ENCODE assay signal across 8 mouse cellular contexts in the genomic region with DNA sequence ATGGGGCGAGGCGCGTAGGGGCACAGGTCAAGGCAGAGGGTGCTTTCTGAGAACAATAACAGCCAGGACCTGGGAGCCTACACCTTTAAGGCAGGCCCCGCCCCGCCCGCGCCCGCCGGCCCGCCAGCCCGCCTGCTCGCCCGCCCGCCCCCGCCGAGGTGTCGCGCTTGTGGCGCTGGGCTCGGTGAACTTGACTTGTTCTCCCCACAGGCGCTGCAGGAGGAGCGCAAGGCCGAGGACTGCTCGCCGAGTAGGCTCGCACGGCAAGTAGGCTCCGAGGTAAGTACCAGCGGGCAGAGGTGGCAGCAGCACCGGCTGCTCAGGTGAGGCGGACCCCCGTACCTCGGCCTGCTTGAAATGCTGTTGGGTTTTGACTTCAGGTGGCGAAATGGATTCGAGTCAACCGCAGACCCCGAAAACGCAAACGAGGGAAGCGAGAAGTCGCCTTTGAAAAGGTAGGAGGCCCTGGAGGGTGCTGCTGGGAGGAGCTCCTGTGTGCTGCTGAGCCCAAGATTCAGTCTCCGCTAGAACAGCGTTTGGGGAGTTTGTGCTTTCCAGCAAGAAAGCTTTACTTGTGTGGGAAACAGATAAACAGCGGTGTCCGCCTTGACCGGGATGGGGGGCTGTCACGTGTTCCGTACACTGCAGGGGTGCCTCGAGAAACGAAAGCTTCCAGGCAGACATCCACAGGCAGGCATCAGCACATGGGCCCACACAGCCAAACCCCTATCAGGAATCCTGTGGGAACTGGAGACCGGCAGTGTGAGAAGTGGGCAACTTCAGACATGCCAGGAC.
A peak's percentile ranks its signal among the peaks of the same experiment; 100 is the strongest.
DNase-seq lines count a peak whose midpoint lies in the region; ATAC-seq and TF ChIP-seq lines count a peak whose summit lies in the region.

No protein-coding gene starts in this region.

- no peak for TF ChIP-seq CTCF in kidney, postnatal 0 days (IDR thresholded peaks at IDR 0.05; ENCODE audit: low read depth)

- under 1% methylated on average over 47 of the region's 51 CpGs for WGBS in embryonic facial prominence, embryonic 12.5 days
- under 1% methylated on average over 51 of the region's 51 CpGs for WGBS in heart, embryonic 13.5 days
- under 1% methylated on average over 51 of the region's 51 CpGs for WGBS in kidney, postnatal 0 days
- under 1% methylated on average over 47 of the region's 51 CpGs for WGBS in liver, embryonic 16.5 days (ENCODE audit: insufficient replicate concordance)
- under 1% methylated on average over 51 of the region's 51 CpGs for WGBS in neural tube, embryonic 12.5 days
- WGBS in stomach, embryonic 16.5 days = under 1% methylated on average over 49 of the region's 51 CpGs

- peak overlapping the region; percentile 81 for H3K4me3 ChIP-seq in embryonic facial prominence, embryonic 12.5 days
- peak overlapping the region; percentile 85 for H3K4me3 ChIP-seq in heart, embryonic 13.5 days
- peak overlapping the region; percentile 64 for H3K4me3 ChIP-seq in kidney, postnatal 0 days (replicated peaks; ENCODE audit: low read depth, low read length)
- H3K4me3 ChIP-seq in liver, embryonic 16.5 days (ENCODE audit: low read depth, low read length) = peak overlapping the region; percentile 80
- H3K4me3 ChIP-seq in neural tube, embryonic 12.5 days = peak overlapping the region; percentile 55
- peak overlapping the region; percentile 91 for H3K4me3 ChIP-seq in stomach, embryonic 16.5 days (replicated peaks; ENCODE audit: low read length)

- no peaks in the 10 kb centered on the region for H3K9me3 ChIP-seq in embryonic facial prominence, embryonic 12.5 days
- no peaks in the 10 kb centered on the region for H3K9me3 ChIP-seq in heart, embryonic 13.5 days
- no peaks in the 10 kb centered on the region for H3K9me3 ChIP-seq in kidney, postnatal 0 days (replicated peaks; ENCODE audit: low read length)
- no peaks in the 10 kb centered on the region for H3K9me3 ChIP-seq in liver, embryonic 16.5 days (replicated peaks; ENCODE audit: control insufficient read depth, low read length)
- H3K9me3 ChIP-seq in neural tube, embryonic 12.5 days = no peaks in the 10 kb centered on the region
- no peaks in the 10 kb centered on the region for H3K9me3 ChIP-seq in stomach, embryonic 16.5 days (replicated peaks; ENCODE audit: control insufficient read depth, low read length)

- peaks cover 55% of the 10 kb centered on the region for H3K4me1 ChIP-seq in embryonic facial prominence, embryonic 12.5 days
- peaks cover 65% of the 10 kb centered on the region for H3K4me1 ChIP-seq in heart, embryonic 13.5 days
- H3K4me1 ChIP-seq in kidney, postnatal 0 days (replicated peaks; ENCODE audit: insufficient read depth, low read length) = peaks cover 29% of the 10 kb centered on the region
- H3K4me1 ChIP-seq in liver, embryonic 16.5 days (ENCODE audit: control insufficient read depth, low read depth, low read length) = peaks cover 15% of the 10 kb centered on the region
- H3K4me1 ChIP-seq in neural tube, embryonic 12.5 days = peaks cover 24% of the 10 kb centered on the region
- H3K4me1 ChIP-seq in stomach, embryonic 16.5 days (ENCODE audit: control insufficient read depth, insufficient read depth, low read length) = peaks cover 25% of the 10 kb centered on the region

- ATAC-seq in embryonic facial prominence, embryonic 12.5 days (ENCODE audit: insufficient number of reproducible peaks, insufficient read depth, low FRiP score, low TSS enrichment) = peak; percentile 75
- peak; percentile 67 for ATAC-seq in heart, embryonic 13.5 days (ENCODE audit: extremely low read depth, insufficient number of reproducible peaks, low FRiP score, low TSS enrichment)
- peak; percentile 83 for ATAC-seq in kidney, postnatal 0 days (replicated peaks; ENCODE audit: low FRiP score, low read depth)
- peak; percentile 85 for ATAC-seq in liver, embryonic 16.5 days (ENCODE audit: low read depth)
- ATAC-seq in neural tube, embryonic 12.5 days (ENCODE audit: low FRiP score, low read depth) = peak; percentile 75
- ATAC-seq in stomach, embryonic 16.5 days (ENCODE audit: insufficient read depth, low FRiP score) = peak; percentile 88

- H3K36me3 ChIP-seq in embryonic facial prominence, embryonic 12.5 days = peaks cover 10% of the 10 kb centered on the region; the same call in 1 of the 2 replicates
- peaks cover 23% of the 10 kb centered on the region for H3K36me3 ChIP-seq in heart, embryonic 13.5 days
- H3K36me3 ChIP-seq in kidney, postnatal 0 days (ENCODE audit: insufficient read depth, low read length) = no peaks in the 10 kb centered on the region
- no peaks in the 10 kb centered on the region for H3K36me3 ChIP-seq in liver, embryonic 16.5 days (ENCODE audit: control insufficient read depth, insufficient read depth)
- H3K36me3 ChIP-seq in neural tube, embryonic 12.5 days = no peaks in the 10 kb centered on the region
- no peaks in the 10 kb centered on the region for H3K36me3 ChIP-seq in stomach, embryonic 16.5 days (ENCODE audit: control insufficient read depth, insufficient read depth, low read length)

- DNase-seq in A20 (ENCODE audit: low read depth, low spot score) = peak; percentile 88
- peak; percentile 92 for DNase-seq in adrenal gland, postnatal 25 days
- peak; percentile 65 for DNase-seq in kidney, postnatal 0 days (ENCODE audit: low spot score)

- H3K9ac ChIP-seq in embryonic facial prominence, embryonic 12.5 days = peak overlapping the region; percentile 83
- peak overlapping the region; percentile 97 for H3K9ac ChIP-seq in heart, embryonic 13.5 days
- peak overlapping the region; percentile 77 for H3K9ac ChIP-seq in kidney, postnatal 0 days (ENCODE audit: low read depth, low read length)
- peak overlapping the region; percentile 87 for H3K9ac ChIP-seq in liver, embryonic 16.5 days (ENCODE audit: low read depth, low read length)
- H3K9ac ChIP-seq in neural tube, embryonic 12.5 days = peak overlapping the region; percentile 71
- H3K9ac ChIP-seq in stomach, embryonic 16.5 days (ENCODE audit: low read length) = peak overlapping the region; percentile 96

- peak overlapping the region; percentile 72 for H3K4me2 ChIP-seq in embryonic facial prominence, embryonic 12.5 days (replicated peaks)
- H3K4me2 ChIP-seq in heart, embryonic 13.5 days = peak overlapping the region; percentile 83
- peak overlapping the region; percentile 82 for H3K4me2 ChIP-seq in kidney, postnatal 0 days (ENCODE audit: low read length)
- peak overlapping the region; percentile 94 for H3K4me2 ChIP-seq in liver, embryonic 16.5 days (ENCODE audit: low read depth, low read length)
- H3K4me2 ChIP-seq in neural tube, embryonic 12.5 days (replicated peaks) = peak overlapping the region; percentile 65
- H3K4me2 ChIP-seq in stomach, embryonic 16.5 days (ENCODE audit: low read depth, low read length) = peak overlapping the region; percentile 89

- H3K27me3 ChIP-seq in embryonic facial prominence, embryonic 12.5 days = no peaks in the 10 kb centered on the region
- no peaks in the 10 kb centered on the region for H3K27me3 ChIP-seq in heart, embryonic 13.5 days (replicated peaks)
- no peaks in the 10 kb centered on the region for H3K27me3 ChIP-seq in kidney, postnatal 0 days (ENCODE audit: insufficient read depth, low read length)
- H3K27me3 ChIP-seq in liver, embryonic 16.5 days (ENCODE audit: control insufficient read depth, insufficient read depth, low read depth, low read length) = no peaks in the 10 kb centered on the region
- H3K27me3 ChIP-seq in neural tube, embryonic 12.5 days (replicated peaks) = no peaks in the 10 kb centered on the region
- no peaks in the 10 kb centered on the region for H3K27me3 ChIP-seq in stomach, embryonic 16.5 days (ENCODE audit: control insufficient read depth, insufficient read depth, low read length)

- H3K27ac ChIP-seq in embryonic facial prominence, embryonic 12.5 days = peak overlapping the region; percentile 96
- H3K27ac ChIP-seq in heart, embryonic 13.5 days (replicated peaks) = peak overlapping the region; percentile 99
- H3K27ac ChIP-seq in kidney, postnatal 0 days = peak overlapping the region; percentile 93
- peak overlapping the region; percentile 83 for H3K27ac ChIP-seq in liver, embryonic 16.5 days (ENCODE audit: low read length)
- peak overlapping the region; percentile 23; the same call in 1 of the 2 replicates for H3K27ac ChIP-seq in neural tube, embryonic 12.5 days
- H3K27ac ChIP-seq in stomach, embryonic 16.5 days (ENCODE audit: low read length) = peak overlapping the region; percentile 95

Comparison
In these comparisons a context has a peak if more than half of its experiments do, and no peak if none do; other contexts are left out.
1. Peak in every context shown above with its lines: DNase-seq, ATAC-seq, H3K4me3 ChIP-seq and H3K27ac ChIP-seq.
2. H3K27ac ChIP-seq: peak in every context shown above with its lines; median percentile 99 in heart, embryonic 13.5 days; 96 in embryonic facial prominence, embryonic 12.5 days; 95 in stomach, embryonic 16.5 days; 93 in kidney, postnatal 0 days; 83 in liver, embryonic 16.5 days; 23 in neural tube, embryonic 12.5 days.